Mouse (Mus musculus) MEL (cell line): ENCODE results near the gene Wfdc15b. TPM values are rescaled to one million over a fixed set of nuclear protein-coding genes. Genes with fewer than 3 reads are reported as not detected.
"Not testable (repeated sequence)": the region's sequence is repeated elsewhere in the genome, so short reads cannot be mapped to it uniquely, and the experiment has no call there.

ENCODE experiments used
- DNase-seq: peaks from one replicate; pipeline ENCODE4 v3.0.0; 2011; ENCODE audit warnings: low read depth, low spot score
- H3K27ac ChIP-seq: 2 replicates; pipeline ENCODE4 v1.5.1; 2012; ENCODE audit warnings: low read depth, mild to moderate bottlenecking, control low read depth, low read length, moderate library complexity; ENCODE audit not compliant: control insufficient read depth
- H3K27me3 ChIP-seq, 2 experiments: fragments of 150-350 bp in 1 of 2; sonication (generic) in 1 of 2; 2 replicates each; pipeline ENCODE4 v1.6.1; 2012; ENCODE audit warnings: low read length in 2 of 2, mild to moderate bottlenecking in 2 of 2, improper control_type of control experiment in 1 of 2, moderate library complexity in 1 of 2; ENCODE audit not compliant: insufficient read depth in 2 of 2, control insufficient read depth in 1 of 2
- H3K36me3 ChIP-seq, 2 experiments: 2 replicates each; pipeline ENCODE4 v1.6.1; 2012 to 2014; ENCODE audit warnings: low read length in 2 of 2, improper control_type of control experiment in 1 of 2, inconsistent platforms in 1 of 2, mild to moderate bottlenecking in 1 of 2; ENCODE audit not compliant: insufficient read depth in 2 of 2, control insufficient read depth in 1 of 2
- H3K4me1 ChIP-seq, 2 experiments: fragments of 150-350 bp in 1 of 2; sonication (generic) in 1 of 2; 2 replicates each; pipeline ENCODE4 v1.6.1; 2012; ENCODE audit warnings: low read length in 2 of 2, improper control_type of control experiment in 1 of 2, mild to moderate bottlenecking in 1 of 2; ENCODE audit not compliant: insufficient read depth in 2 of 2, control insufficient read depth in 1 of 2
- H3K4me3 ChIP-seq, 2 experiments: fragments of 150-350 bp in 1 of 2; sonication (generic) in 1 of 2; 2 replicates each; pipeline ENCODE4 v1.5.1; 2012; ENCODE audit warnings: low read depth in 2 of 2, low read length in 2 of 2, mild to moderate bottlenecking in 2 of 2, moderate library complexity in 2 of 2, control low read depth in 1 of 2, improper control_type of control experiment in 1 of 2; ENCODE audit not compliant: control insufficient read depth in 1 of 2, insufficient read depth in 1 of 2
- H3K79me2 ChIP-seq: 2 replicates; pipeline ENCODE4 v1.6.1; 2012; ENCODE audit warnings: mild to moderate bottlenecking, low read length, moderate library complexity; ENCODE audit not compliant: control insufficient read depth, poor library complexity, insufficient read depth
- H3K9ac ChIP-seq: 2 replicates; pipeline ENCODE4 v1.6.1; 2012; ENCODE audit warnings: low read depth, mild to moderate bottlenecking, control low read depth, low read length, moderate library complexity; ENCODE audit not compliant: control insufficient read depth, poor library complexity, severe bottlenecking
- H3K9me3 ChIP-seq: fragments of 150-350 bp; sonication (generic); replicated peaks from 2 replicates; pipeline ENCODE4 v1.6.1; 2012; ENCODE audit warnings: mild to moderate bottlenecking, low read length, improper control_type of control experiment, moderate library complexity; ENCODE audit not compliant: insufficient read depth
- BHLHE40 ChIP-seq: IDR thresholded peaks from 2 replicates; pipeline ENCODE4 v1.6.1; 2012; ENCODE audit warnings: low read depth, mild to moderate bottlenecking, inconsistent platforms, low read length, improper control_type of control experiment, borderline replicate concordance
- CHD1 ChIP-seq: IDR thresholded peaks from 2 replicates; pipeline ENCODE4 v1.6.1; 2012; ENCODE audit warnings: low read depth, mild to moderate bottlenecking, inconsistent platforms, low read length, improper control_type of control experiment
- EP300 ChIP-seq, 2 experiments: IDR thresholded peaks; 2 replicates each; pipeline ENCODE4 v1.6.1; 2011; ENCODE audit warnings: improper control_type of control experiment in 2 of 2, low read length in 2 of 2, low read depth in 1 of 2, mild to moderate bottlenecking in 1 of 2
- GABPA ChIP-seq: IDR thresholded peaks from 2 replicates; pipeline ENCODE4 v1.6.1; 2012; ENCODE audit warnings: low read depth, mild to moderate bottlenecking, inconsistent platforms, low read length, improper control_type of control experiment, moderate library complexity
- GATA1 ChIP-seq: IDR thresholded peaks from 2 replicates; pipeline ENCODE4 v1.6.1; 2011; ENCODE audit warnings: low read depth, low read length, improper control_type of control experiment
- HCFC1 ChIP-seq: IDR thresholded peaks from 2 replicates; pipeline ENCODE4 v1.6.1; 2012; ENCODE audit warnings: low read depth, mild to moderate bottlenecking, inconsistent platforms, low read length, improper control_type of control experiment, moderate library complexity
- KAT2A ChIP-seq: conservative IDR thresholded peaks from 2 replicates; pipeline ENCODE4 v1.6.1; 2012; ENCODE audit warnings: low read depth, low read length, improper control_type of control experiment, inconsistent platforms
- MAFK ChIP-seq: IDR thresholded peaks from 2 replicates; pipeline ENCODE4 v1.6.1; 2011; ENCODE audit warnings: low read depth, mild to moderate bottlenecking, low read length, improper control_type of control experiment, borderline replicate concordance
- MAZ ChIP-seq: IDR thresholded peaks from 2 replicates; pipeline ENCODE4 v1.6.1; 2012; ENCODE audit warnings: low read depth, mild to moderate bottlenecking, inconsistent platforms, low read length, improper control_type of control experiment
- MEF2A ChIP-seq: IDR thresholded peaks from 2 replicates; pipeline ENCODE4 v1.6.1; 2014; ENCODE audit warnings: low read depth, mild to moderate bottlenecking, inconsistent platforms, low read length, improper control_type of control experiment; ENCODE audit not compliant: poor library complexity, insufficient replicate concordance, severe bottlenecking; ENCODE audit errors: extremely low read depth
- MXI1 ChIP-seq: IDR thresholded peaks from 2 replicates; pipeline ENCODE4 v1.6.1; 2011; ENCODE audit warnings: mild to moderate bottlenecking, low read depth, low read length, improper control_type of control experiment
- MYC ChIP-seq: IDR thresholded peaks from 2 replicates; pipeline ENCODE4 v1.6.1; 2011; ENCODE audit warnings: low read depth, mild to moderate bottlenecking, low read length, improper control_type of control experiment, moderate library complexity
- NRF1 ChIP-seq: IDR thresholded peaks from 2 replicates; pipeline ENCODE4 v1.6.1; 2014; ENCODE audit warnings: low read depth, mild to moderate bottlenecking, inconsistent platforms, low read length, improper control_type of control experiment, moderate library complexity; ENCODE audit not compliant: poor library complexity, insufficient read depth, severe bottlenecking
- POLR2A ChIP-seq, 2 experiments: IDR thresholded peaks; 2 replicates each; pipeline ENCODE4 v1.6.1; 2011 to 2012; ENCODE audit warnings: low read length in 2 of 2, mild to moderate bottlenecking in 2 of 2, control low read depth in 1 of 2, improper control_type of control experiment in 1 of 2, low read depth in 1 of 2, moderate library complexity in 1 of 2; ENCODE audit not compliant: control insufficient read depth in 1 of 2, insufficient read depth in 1 of 2, poor library complexity in 1 of 2
- POLR2AphosphoS2 ChIP-seq: IDR thresholded peaks from 2 replicates; pipeline ENCODE4 v1.6.1; 2011; ENCODE audit warnings: low read length, improper control_type of control experiment
- POLR2AphosphoS5 ChIP-seq: IDR thresholded peaks from 2 replicates; pipeline ENCODE4 v1.6.1; 2012; ENCODE audit warnings: low read depth, borderline replicate concordance, mild to moderate bottlenecking, inconsistent platforms, low read length, moderate library complexity, mixed read lengths
- RAD21 ChIP-seq: IDR thresholded peaks from 2 replicates; pipeline ENCODE4 v1.6.1; 2011; ENCODE audit warnings: mild to moderate bottlenecking, low read depth, low read length, improper control_type of control experiment
- RCOR1 ChIP-seq: IDR thresholded peaks from 2 replicates; pipeline ENCODE4 v1.6.1; 2012; ENCODE audit warnings: low read depth, mild to moderate bottlenecking, inconsistent platforms, low read length, improper control_type of control experiment
- SIN3A ChIP-seq: IDR thresholded peaks from 2 replicates; pipeline ENCODE4 v1.6.1; 2012; ENCODE audit warnings: low read length, improper control_type of control experiment, inconsistent platforms
- SMC3 ChIP-seq: IDR thresholded peaks from 2 replicates; pipeline ENCODE4 v1.6.1; 2011; ENCODE audit warnings: low read depth, low read length, improper control_type of control experiment
- TAL1 ChIP-seq: IDR thresholded peaks from 2 replicates; pipeline ENCODE4 v1.6.1; 2012; ENCODE audit warnings: mild to moderate bottlenecking, inconsistent platforms, low read length, moderate library complexity, mixed read lengths
- TCF12 ChIP-seq: IDR thresholded peaks from 2 replicates; pipeline ENCODE4 v1.6.1; 2014; ENCODE audit warnings: low read depth, mild to moderate bottlenecking, inconsistent platforms, low read length, improper control_type of control experiment, moderate library complexity
- USF1 ChIP-seq: IDR thresholded peaks from 2 replicates; pipeline ENCODE4 v1.6.1; 2014; ENCODE audit warnings: low read depth, mild to moderate bottlenecking, inconsistent platforms, low read length, improper control_type of control experiment, moderate library complexity
- USF2 ChIP-seq, 2 experiments: IDR thresholded peaks; 2 replicates each; pipeline ENCODE4 v1.6.1; 2011 to 2012; ENCODE audit warnings: improper control_type of control experiment in 2 of 2, low read length in 2 of 2, borderline replicate concordance in 1 of 2, inconsistent platforms in 1 of 2, low read depth in 1 of 2, mild to moderate bottlenecking in 1 of 2; ENCODE audit not compliant: insufficient read depth in 1 of 2
- polyA plus RNA-seq, 2 experiments: library from polyadenylated mRNA; stranded (reverse) in 1 of 2; unstranded in 1 of 2; fragments of >175 nt in 1 of 2; fragments of >200 nt in 1 of 2; gene quantifications; 2 replicates each; pipeline versions ENCODE4 v1.2.1 to v1.2.4; 2012; ENCODE audit warnings: low replicate concordance in 2 of 2, low read depth in 1 of 2; ENCODE audit not compliant: insufficient read length in 2 of 2, insufficient read depth in 1 of 2, missing spikeins in 1 of 2
- total RNA-seq: library from RNA; depleted of rRNA; stranded (reverse); fragments of 300-350 nt; gene quantifications from 2 replicates; pipeline ENCODE4 v1.2.3, GENCODE M21; 2012

The Wfdc15b gene
- total and polyA plus RNA-seq, 3 experiments: not detected

DNA sequence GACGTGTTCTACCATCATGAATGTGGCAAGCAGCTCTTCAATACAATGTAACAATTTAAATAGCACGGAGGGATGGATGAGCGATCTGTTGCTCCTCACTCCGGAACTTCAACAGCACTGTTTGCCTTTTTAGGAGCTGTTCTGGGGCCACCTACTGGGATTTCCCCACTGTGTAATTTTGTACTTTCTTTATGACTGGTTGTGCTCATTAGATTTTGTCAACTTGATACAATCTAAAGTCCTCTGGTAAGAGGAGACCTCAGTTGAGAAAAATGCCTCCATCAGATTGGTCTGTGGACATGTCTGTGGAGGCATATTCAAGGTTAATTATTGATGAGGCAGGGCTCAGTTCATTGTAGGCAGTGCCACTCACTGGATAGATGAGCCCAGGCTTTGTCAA, 10.6 kb downstream of the Wfdc15b start:
- TF ChIP-seq HCFC1 (no peak), RAD21 (no peak), BHLHE40 (no peak), USF2 (IDR thresholded peaks at IDR 0.05; ENCODE audit: borderline replicate concordance in 1 of 2, insufficient read depth in 1 of 2, low read depth in 1 of 2, low read length in 2 of 2) (no peak), MAFK (no peak), GATA1 (no peak), RCOR1 (no peak), POLR2AphosphoS2 (no peak), TAL1 (no peak), EP300 (IDR thresholded peaks at IDR 0.05; ENCODE audit: low read depth in 1 of 2, low read length in 2 of 2) (no peak), NRF1 (no peak), MAZ (no peak), MEF2A (no peak), TCF12 (no peak), MYC (no peak), KAT2A (no peak), SIN3A (no peak), POLR2A (IDR thresholded peaks at IDR 0.05; ENCODE audit: control insufficient read depth in 1 of 2, insufficient read depth in 1 of 2, low read depth in 1 of 2, low read length in 2 of 2, poor library complexity in 1 of 2) (no peak)
- no peaks in the 10 kb centered on the region for H3K79me2 ChIP-seq
- H3K27me3 ChIP-seq: peaks cover 15 to 20% of the 10 kb centered on the region in 2 experiments
- no peaks in the 10 kb centered on the region for H3K36me3 ChIP-seq
- no peak overlapping the region for H3K9ac ChIP-seq
- H3K4me3 ChIP-seq: no peak overlapping the region
- H3K4me1 ChIP-seq: no peaks in the 10 kb centered on the region
- no peak for DNase-seq
- no peaks in the 10 kb centered on the region for H3K9me3 ChIP-seq
- no peak overlapping the region for H3K27ac ChIP-seq

- no peaks in the 10 kb centered on the region for H3K9me3 ChIP-seq
- H3K9ac ChIP-seq: no peak overlapping the region
- H3K36me3 ChIP-seq: no peaks in the 10 kb centered on the region
- H3K27ac ChIP-seq: no peak overlapping the region
- no peak overlapping the region for H3K4me3 ChIP-seq
- H3K4me1 ChIP-seq: no peaks in the 10 kb centered on the region
- H3K79me2 ChIP-seq: no peaks in the 10 kb centered on the region
- peaks cover 4 to 5% of the 10 kb centered on the region in 2 experiments for H3K27me3 ChIP-seq
- TF ChIP-seq MXI1 (no peak), BHLHE40 (no peak), CHD1 (no peak), RAD21 (no peak), GABPA (no peak), USF2 (IDR thresholded peaks at IDR 0.05; ENCODE audit: borderline replicate concordance in 1 of 2, insufficient read depth in 1 of 2, low read depth in 1 of 2, low read length in 2 of 2) (no peak), MAZ (no peak), POLR2AphosphoS5 (no peak), USF1 (no peak), POLR2AphosphoS2 (no peak), HCFC1 (no peak), SMC3 (no peak), GATA1 (no peak)
- no peak for DNase-seq
Observed at GRCm38 (mm10) chr2:164206676-164207075, 14.8 kb downstream of the Wfdc15b start.

GRCm38 (mm10) chr2:164206011-164206410, 15.4 kb downstream of the Wfdc15b start:
- H3K4me1 ChIP-seq, H3K9me3 ChIP-seq, H3K36me3 ChIP-seq, H3K27me3 ChIP-seq, H3K79me2 ChIP-seq, H3K27ac ChIP-seq, H3K9ac ChIP-seq, DNase-seq, H3K4me3 ChIP-seq: not testable (repeated sequence)
